Mouse (Mus musculus): Measurements from ENCODE around the gene Sycp3. TPM values are rescaled to one million over a fixed set of nuclear protein-coding genes. Genes with fewer than 3 reads are reported as not detected.
"Not testable (repeated sequence)": the region's sequence is repeated elsewhere in the genome, so short reads cannot be mapped to it uniquely, and the experiment has no call there.

Sycp3 gene
- total RNA-seq, 2 experiments from 2014 or later, result not detected

DNA sequence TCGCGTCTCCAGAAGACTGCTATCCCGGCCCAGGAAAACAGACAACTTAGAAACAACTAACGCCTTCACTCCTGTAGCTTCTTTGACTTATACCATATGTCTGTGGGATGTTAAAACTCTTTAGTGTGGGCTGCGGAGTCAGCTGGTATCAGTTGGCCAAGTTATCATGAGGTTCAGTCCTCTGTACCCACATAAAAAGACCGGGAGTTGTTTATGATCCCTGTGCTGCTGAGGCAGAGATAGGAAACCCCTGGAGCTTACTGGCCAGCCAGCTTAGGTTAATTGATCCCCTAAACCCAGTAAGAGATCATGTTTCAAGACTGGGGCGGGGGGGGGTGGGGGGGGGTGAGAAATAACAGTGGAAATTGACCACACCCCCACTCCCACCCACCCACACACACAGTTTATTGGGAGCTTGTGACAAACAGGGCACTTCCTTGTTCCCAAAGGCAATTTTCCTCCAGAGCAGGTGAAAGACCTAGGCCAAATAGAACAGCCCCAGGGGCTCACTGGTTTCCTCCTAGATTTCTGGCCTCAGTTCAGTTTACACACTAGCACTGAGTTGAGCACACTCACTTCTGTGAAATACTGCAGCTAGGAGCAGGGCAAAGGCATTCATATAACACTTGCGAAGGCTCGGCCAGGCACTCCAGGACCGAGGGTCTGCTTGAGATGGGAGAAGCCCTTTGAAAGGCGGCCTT lies 37.6 kb downstream of the Sycp3 start:
- ATAC-seq (replicated peaks; ENCODE audit: poor library complexity, severe bottlenecking), result no peak

GRCm38 (mm10) chr10:88499993-88500392 lies 40.6 kb downstream of the Sycp3 start:
- ATAC-seq (replicated peaks; ENCODE audit: poor library complexity, severe bottlenecking), result no peak

DNA sequence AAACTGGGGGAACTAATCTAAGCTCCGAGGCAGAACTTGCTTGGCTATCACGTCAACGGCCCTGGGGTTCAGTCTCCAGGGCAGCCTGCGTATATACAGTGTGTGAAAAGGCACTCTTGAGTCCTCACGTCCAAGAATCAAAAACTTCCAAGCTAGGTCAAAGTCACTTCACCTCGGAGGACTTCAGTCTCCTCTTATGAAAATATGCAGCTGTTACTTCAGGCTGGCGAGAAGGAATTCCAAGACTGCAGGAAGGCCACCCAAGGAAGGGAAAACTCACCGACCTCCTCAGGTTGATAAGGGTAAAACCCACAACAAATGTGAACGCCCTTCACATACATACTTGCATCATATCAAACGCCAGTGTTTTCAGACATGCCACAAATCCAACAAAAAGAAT lies 42.0 kb downstream of the Sycp3 start:
- ATAC-seq (replicated peaks; ENCODE audit: poor library complexity, severe bottlenecking), result no peak

DNA sequence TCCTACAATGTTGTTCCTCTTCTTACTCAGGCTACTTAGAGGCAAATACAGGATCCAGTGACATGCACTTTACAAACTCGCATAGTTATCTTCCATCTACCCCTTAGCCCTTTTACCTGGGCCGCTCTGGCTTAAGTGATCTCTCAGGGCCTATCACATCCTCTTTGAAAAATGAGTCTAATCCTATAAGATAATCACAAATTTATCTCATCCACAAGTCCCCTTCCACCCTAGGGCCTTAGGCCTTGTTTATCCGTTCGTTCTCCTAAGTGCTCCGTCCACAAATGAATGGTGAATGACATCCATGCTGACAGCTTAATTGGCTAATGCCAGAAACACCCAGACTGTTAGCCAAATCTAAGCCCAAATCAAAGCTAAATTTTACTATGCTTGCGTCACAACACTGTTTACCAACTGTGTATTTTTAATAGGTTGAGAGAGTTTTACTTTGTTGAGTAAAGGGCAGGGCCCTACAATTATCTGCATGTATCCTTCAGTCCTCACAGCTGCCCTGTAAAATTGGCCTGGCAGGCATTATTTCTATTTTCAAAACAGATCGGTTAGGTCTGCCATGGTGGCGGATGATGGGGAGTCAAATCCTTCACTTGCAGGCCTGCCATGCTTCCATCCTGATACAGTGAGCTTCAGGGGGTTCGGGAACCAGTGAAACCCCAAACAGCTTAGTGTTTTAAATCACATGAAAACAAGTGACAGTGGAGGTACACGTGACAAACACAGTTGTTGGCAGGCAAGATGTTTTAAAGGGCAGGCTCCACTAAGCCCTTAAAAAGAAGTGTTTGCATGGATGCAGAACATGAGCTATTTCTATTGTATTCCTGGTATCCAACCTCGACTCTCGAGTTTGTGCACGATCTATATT lies 42.8 kb downstream of the Sycp3 start:
- ATAC-seq (replicated peaks; ENCODE audit: poor library complexity, severe bottlenecking), result no peak

DNA sequence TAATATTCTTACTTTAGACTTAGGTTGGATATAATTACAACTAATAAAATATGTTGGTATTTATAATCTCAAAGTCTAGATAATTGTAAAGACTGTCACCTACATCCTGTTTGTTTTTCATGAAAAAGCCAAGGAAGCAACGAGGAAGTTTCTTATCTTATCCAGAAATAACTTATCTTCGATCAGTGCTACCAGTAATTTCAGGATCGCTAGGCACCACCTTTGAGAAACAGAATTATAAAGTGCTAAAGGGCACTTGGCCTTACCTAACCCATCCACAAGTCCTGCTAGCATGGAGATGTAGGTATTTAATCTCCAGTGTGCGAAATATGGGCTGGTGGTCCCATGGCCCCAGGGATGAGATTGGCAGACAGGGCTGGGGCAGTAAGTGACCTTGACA lies 43.5 kb downstream of the Sycp3 start:
- no peak for ATAC-seq (replicated peaks; ENCODE audit: poor library complexity, severe bottlenecking)

- ATAC-seq (replicated peaks; ENCODE audit: poor library complexity, severe bottlenecking), result peak; percentile 64
Measured at GRCm38 (mm10) chr10:88503421-88504314, 44.3 kb downstream of the Sycp3 start, which contains the start of gene Chpt1. TSS of gene Chpt1 (minus strand) at chr10:88504073.

DNA sequence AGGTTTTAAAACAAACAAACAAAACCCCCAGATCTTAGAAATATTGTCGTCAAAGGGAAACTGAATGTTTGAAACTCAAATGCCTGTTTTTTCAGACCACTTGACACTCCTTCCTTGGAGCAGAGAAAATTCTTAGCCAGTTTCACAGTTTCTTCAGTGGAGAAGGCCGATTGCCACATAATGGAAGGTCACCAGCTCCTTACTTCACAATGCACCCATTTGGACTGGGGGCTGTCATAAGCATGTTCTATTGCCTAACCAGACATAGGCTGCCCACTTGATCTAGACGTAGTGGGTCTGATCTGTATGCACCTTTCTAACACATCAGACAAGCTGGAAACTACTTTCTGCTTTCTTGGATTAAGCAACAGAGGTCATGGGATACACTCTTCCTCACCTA lies 45.1 kb downstream of the Sycp3 start:
- peak; percentile 81 for ATAC-seq (replicated peaks; ENCODE audit: poor library complexity, severe bottlenecking)

DNA sequence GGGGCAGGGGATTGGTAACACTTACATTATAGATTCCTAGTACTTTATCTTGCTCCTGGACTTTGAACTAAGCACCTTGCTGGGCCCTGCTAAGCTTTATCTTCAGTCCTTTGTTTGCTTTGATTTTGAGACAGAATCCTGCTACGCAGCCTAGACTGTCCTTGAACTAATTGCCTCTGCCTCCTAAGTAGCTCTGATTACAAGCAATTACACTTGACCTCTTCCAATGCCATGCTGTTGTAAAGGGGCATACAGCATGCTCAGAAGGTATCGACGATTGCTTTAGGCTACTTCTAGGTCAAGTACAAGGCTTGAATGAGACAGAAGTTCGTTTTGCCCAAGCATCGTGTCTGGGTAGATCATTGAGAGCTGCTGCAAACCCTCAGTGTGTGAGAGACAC lies 45.9 kb downstream of the Sycp3 start:
- no peak for ATAC-seq (replicated peaks; ENCODE audit: poor library complexity, severe bottlenecking)

GRCm38 (mm10) chr10:88507691-88508143 lies 48.3 kb downstream of the Sycp3 start:
- peak; percentile 26 for ATAC-seq (replicated peaks; ENCODE audit: poor library complexity, severe bottlenecking)

DNA sequence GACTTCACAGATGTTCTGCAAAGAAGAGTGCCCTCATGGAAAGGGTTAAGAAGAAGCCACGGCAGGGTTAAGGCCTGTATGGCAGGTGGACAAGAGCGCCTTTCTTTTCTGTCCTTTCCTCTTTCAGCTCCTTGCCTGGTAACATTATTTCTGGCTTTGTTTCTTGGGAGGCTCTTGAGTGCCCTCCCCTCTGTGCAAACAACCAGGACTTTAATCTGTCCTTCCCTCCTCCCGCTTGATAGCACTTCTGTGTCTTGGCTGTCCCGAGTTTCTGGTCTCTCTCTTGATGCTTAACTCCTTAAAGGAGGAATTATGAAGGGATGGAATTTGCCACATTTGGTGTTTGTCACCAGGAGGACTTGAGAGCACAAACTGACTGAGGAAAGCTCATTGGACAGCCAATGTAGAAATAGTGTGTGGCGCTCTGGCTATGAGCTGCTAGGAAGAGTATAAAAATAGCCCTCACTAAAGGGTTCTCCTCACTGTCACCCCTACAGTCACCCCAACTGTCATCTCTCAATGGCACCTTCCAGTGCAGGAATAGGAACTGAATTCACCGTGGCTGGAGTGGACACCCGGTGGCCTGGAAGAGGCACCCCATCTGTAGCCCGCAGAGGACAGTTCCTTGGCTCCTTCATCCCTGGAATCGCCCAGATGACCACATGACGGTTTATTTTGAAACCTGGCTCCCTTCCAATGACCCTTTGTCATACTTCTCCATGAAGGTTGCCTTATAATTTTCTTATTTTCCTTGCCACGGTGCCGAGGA lies 51.3 kb downstream of the Sycp3 start:
- peak; percentile 34 for ATAC-seq (replicated peaks; ENCODE audit: poor library complexity, severe bottlenecking)

- ATAC-seq (replicated peaks; ENCODE audit: poor library complexity, severe bottlenecking), result no peak
Measured at GRCm38 (mm10) chr10:88511355-88511754, 52.0 kb downstream of the Sycp3 start.

GRCm38 (mm10) chr10:88513574-88514135 lies 54.3 kb downstream of the Sycp3 start:
- ATAC-seq (replicated peaks; ENCODE audit: poor library complexity, severe bottlenecking), result peak; percentile 49

DNA sequence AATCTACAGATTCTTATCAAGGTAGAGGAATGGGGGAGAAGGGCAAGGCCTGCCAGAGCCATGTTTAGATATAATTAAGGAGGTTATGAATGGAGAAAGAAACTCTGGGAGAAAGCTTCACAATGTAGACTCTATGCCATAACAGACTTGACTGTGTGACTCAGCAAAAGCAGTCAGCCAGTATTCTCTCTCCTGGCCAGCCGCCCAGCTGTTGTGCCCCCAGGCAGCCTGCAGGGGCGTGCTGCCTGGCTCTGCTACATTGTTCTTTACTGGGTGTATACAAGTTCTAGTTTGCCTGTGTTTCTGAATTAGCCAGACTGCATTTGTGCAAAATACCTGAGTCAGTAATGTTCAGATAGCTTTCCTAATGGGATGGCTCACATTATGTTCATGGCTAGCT lies 55.1 kb downstream of the Sycp3 start:
- ATAC-seq (replicated peaks; ENCODE audit: poor library complexity, severe bottlenecking), result peak; percentile 94

DNA sequence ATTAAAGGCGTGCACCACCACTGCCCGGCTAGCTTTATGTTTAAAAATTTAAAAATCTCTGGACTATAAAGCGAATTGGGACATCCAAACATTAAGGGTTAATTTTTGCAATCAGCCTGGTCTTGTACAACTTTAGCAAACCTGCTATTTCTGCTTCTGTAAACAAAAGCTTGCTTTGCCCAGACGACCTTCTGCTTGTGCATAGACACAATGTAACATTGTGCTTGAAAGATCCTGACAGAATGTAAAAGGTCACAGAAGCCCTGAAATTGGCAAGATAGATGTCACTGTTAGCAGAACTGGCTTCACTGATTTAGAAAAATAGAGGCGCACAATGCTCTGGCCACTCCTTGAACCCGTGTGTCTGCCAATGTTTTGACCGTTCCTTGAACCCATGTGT lies 55.7 kb downstream of the Sycp3 start:
- not testable (repeated sequence) for ATAC-seq (replicated peaks; ENCODE audit: poor library complexity, severe bottlenecking)

- no peak for ATAC-seq (replicated peaks; ENCODE audit: poor library complexity, severe bottlenecking)
Measured at GRCm38 (mm10) chr10:88522795-88523194, 63.4 kb downstream of the Sycp3 start.
